Mouse (Mus musculus): ENCODE measurements at regions not wholly inside any gene's neighbourhood (a gene's known extent, or its start where the extent isn't known, plus 50 kb on each side); places are given as distances from the start of the nearest gene placed in this dataset.

DNA sequence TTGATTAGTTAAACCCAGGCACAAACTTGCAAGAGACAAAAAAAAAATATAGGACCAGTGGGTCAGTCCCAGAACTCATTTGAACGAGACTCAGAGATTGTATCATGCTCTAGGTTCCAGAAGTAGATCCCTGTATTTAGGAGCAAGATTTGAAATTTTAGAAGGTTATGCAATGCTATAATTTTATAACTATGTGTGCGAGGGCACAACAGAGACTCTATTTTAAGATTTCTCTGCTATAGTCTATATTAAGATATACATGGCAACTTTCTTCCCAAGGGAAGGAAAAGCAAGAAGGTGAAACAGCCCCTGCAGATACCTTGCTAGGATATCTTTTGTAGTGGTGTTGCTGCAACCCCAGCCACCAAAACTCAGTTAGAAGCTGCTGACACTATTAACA is 55.7 kb downstream of the Otor start:
- no peak for DNase-seq

- DNase-seq = no peak
These were observed 70.9 kb downstream of the Otor start for GRCm38 (mm10) chr2:143149189-143149588.

GRCm38 (mm10) chr2:143164081-143164984 is 86.1 kb downstream of the Otor start:
- DNase-seq = no peak

DNA sequence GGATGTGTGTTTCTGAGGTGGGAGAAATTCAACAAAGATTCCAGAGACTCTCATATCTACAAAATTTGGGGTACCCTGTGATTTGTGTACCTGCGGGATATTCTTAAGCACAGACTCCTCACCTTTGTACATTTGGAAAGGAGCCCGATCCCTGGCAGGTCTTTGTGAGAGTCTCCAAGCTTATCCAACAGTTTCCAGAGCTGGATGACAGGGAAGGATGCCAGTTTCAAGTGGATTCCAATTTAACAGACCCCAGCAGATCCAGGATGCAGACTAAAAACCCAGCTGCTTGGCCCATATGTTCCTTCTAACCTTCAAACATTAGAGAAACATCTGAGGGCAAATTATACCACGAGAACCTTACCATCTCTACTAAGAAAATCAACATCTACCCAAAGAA is 88.5 kb downstream of the Otor start:
- no peak for DNase-seq

DNA sequence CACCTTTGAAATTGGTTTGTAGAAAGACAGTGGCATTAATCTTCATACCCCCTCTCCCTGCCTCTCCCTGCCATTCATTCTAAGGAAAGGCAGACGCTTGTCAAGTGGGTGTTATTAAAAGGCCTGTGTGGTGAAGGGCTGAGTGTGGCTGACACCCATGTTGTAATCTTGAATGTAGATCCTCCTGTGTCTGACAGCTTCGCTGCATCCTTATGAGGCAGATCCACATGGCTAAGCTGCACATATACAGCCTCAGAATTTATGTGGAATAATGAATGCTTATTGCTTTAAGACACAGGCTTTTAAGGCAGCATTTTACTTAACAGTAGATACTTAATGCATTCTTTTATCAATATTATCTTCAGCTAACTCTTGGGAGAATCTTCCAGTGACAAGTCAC is 92.4 kb downstream of the Otor start:
- DNase-seq = no peak

- peak; percentile 26 for DNase-seq
These were observed 106.3 kb downstream of the Otor start for GRCm38 (mm10) chr2:143184614-143185013.

GRCm38 (mm10) chr2:143192256-143193164 is 114.2 kb downstream of the Otor start:
- no peak for DNase-seq

DNA sequence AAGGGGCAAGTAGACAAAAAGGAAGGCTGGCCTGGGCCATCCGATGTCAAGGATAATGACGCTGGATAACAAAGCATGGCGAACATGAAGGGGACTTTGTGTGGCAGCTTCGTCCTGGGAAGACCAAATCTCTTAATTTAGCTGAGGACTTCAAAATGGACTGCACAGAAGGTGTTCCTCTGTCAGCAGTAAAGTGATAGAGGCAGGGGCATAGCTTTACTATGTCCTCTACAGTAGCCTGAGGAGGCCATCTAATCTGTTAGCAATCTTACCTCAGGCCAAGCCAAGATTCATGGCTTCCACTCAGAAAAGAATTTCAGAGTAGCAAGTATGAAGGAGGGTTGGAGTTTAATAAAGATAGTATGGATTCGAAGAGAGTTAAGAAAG is 114.9 kb downstream of the Otor start:
- no peak for DNase-seq

- DNase-seq = peak; percentile 15
These were observed 121.4 kb downstream of the Otor start for GRCm38 (mm10) chr2:143199583-143200249.

GRCm38 (mm10) chr2:143206053-143206452 is 127.8 kb downstream of the Otor start:
- no peak for DNase-seq

DNA sequence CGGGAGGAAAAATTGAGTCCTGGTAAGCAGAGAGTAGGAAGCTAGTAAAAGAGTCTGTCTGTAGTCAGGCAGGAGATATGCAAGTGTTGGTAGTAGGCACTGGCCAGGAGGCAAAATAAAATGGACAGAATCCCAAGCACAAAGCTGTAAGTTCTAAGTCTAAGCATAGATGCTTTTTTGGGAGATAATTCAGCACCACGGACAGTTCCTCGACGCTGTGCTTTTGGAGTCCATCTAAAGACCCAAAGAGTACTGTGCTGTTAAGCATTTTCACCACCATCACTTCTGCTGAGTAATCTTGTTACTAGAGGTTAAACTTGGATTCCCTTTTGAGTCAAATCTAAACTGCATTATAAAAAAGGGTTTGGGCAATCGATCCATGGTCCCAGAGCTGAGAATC is 128.9 kb downstream of the Otor start:
- DNase-seq = no peak

GRCm38 (mm10) chr2:143217251-143217650 is 139.0 kb downstream of the Otor start:
- no peak for DNase-seq

GRCm38 (mm10) chr2:143217760-143218358 is 139.6 kb downstream of the Otor start:
- peak; percentile 90 for DNase-seq

- DNase-seq = no peak
These were observed 144.1 kb downstream of the Otor start for GRCm38 (mm10) chr2:143222326-143222725.

DNA sequence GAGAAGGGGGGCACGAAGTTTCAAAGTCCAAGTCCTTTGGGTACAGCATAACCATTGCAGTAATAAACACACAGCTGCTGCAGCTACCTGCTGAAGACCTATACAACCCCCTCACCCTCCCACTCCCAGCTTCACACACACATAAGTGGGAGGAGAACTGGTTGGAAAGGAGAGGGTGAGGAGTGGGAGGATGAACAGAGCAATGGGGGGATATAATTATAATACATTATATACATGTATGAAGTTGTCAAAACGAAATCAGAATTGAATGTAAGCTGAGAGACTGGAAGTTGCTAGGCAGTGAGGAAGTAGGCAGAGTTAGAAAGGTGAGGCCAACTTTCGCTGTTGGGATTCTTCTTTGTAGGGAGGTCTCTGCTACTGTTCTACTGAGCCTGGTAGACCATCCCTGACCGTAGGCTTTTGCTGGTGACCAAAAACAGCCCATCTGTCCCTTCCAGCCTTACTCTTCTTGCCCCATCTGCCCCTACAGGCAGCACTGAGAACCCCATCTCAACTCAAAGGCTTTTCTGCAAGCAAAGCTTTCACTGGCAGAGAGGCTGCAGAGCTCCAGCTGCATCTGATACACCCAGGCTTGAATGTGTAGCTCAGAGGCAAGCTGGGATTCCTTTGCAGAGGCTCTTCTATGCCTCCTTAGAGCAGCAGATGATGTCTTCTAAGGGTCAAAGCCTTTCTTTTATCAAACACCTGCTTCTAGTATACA is 146.3 kb downstream of the Otor start:
- no peak for DNase-seq

- peak; percentile 64 for DNase-seq
These were observed 155.5 kb downstream of the Otor start for GRCm38 (mm10) chr2:143233795-143234194.

GRCm38 (mm10) chr2:143240274-143240673 is 162.0 kb downstream of the Otor start:
- DNase-seq = peak; percentile 62

- peak; percentile 25 for DNase-seq
These were observed 165.5 kb downstream of the Otor start for GRCm38 (mm10) chr2:143243741-143244140.

DNA sequence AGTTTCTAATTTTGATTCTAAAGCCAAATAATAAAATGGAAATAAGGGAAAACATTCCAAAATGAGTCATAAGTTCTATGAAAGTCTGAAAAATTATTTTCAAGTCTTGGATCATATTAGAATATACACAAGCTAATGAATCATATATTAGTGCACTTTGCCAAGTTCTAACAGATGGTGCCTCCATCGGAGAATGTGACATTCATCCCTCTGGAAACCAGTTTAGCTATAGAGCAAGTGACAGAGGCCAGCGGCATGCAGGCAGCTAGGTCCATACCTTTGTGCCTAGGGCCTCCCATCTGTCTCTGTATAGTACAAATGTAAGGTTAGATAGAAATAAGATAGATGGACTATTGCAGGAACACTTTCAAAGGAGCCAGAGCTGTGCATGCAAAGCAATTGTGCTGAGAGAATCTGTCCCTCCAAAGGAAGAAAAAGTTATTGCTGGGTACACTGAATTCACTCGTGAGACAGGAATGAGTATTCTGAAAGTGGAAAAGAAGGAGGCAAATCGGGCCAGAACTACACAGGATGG is 167.9 kb downstream of the Otor start:
- DNase-seq = no peak

DNA sequence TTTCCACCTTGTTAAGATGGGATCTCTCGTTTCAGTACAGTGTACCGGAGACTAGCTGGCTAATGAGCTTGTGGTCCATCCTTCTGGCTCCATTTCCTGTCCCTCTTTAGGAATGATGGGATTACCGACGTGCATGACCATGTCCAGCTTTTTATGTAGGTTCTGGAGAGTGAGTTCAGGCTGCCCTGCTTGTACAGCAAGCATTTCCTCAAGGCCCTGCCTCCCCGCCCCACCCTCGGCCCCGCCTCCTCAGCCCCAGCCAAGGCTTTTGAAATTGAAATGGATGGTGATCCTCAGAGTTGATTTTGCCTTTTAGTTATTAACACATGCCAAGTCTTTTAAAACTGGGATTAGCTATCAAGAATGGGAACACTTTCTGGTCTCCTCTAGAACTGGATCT is 190.8 kb downstream of the Otor start:
- no peak for DNase-seq

DNA sequence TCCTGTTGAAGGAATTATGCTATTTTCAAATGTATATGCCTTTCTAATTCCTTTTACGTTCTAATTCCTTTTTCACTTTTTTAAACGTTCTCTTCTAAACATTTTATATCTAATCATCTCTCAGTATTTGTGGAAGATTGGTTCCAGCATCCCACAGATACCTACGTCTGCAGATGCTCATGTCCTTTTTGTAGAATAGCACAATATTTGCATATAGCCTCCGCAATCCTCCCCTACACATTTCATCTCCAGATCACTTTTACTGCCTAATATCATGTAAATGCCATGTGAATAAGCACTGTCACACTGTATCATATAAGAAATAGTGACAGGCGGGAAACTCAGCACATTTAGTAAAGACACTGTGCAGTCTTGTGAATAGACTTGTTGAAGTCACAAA is 192.6 kb downstream of the Otor start:
- no peak for DNase-seq
